In genomic region chr4:155151221-155151788, GRCm38 (mm10) we compare ENCODE assay signal across 8 mouse cellular contexts.
A peak's percentile ranks its signal among the peaks of the same experiment; 100 is the strongest.
DNase-seq lines count a peak whose midpoint lies in the region; ATAC-seq and TF ChIP-seq lines count a peak whose summit lies in the region.

No protein-coding gene starts in this region.

- H3K36me3 ChIP-seq in heart, embryonic 14.5 days (ENCODE audit: control insufficient read depth, insufficient read depth, low read length): peaks cover 27% of the 10 kb centered on the region
- H3K36me3 ChIP-seq in hindbrain, embryonic 13.5 days: peaks cover 20% of the 10 kb centered on the region
- H3K36me3 ChIP-seq in midbrain, embryonic 11.5 days (ENCODE audit: control insufficient read depth, insufficient read depth, low read length): peaks cover 2% of the 10 kb centered on the region; the same call in 1 of the 2 replicates

- DNase-seq in heart, adult 18-20 months: no peak
- no peak for DNase-seq in midbrain, embryonic 11.5 days (ENCODE audit: low spot score, missing footprints)
- no peak for DNase-seq in urinary bladder, postnatal 10 days (ENCODE audit: low spot score)
- no peak for DNase-seq in right cerebral cortex, postnatal 25 days
- no peak for DNase-seq in left cerebral cortex, postnatal 4 days

- peak overlapping the region; percentile 9 to 78 for H3K27ac ChIP-seq in heart, embryonic 14.5 days (replicated peaks in 1 of 2; ENCODE audit: control insufficient read depth in 1 of 2, insufficient read depth in 1 of 2, low read depth in 2 of 2, low read length in 2 of 2)
- peak overlapping the region; percentile 79 for H3K27ac ChIP-seq in bone marrow, adult 2 months (ENCODE audit: control insufficient read depth, insufficient read depth, low read depth, low read length, poor library complexity)
- no peak overlapping the region for H3K27ac ChIP-seq in hindbrain, embryonic 13.5 days
- H3K27ac ChIP-seq in midbrain, embryonic 11.5 days (ENCODE audit: low read depth, low read length): no peak overlapping the region

- H3K9ac ChIP-seq in heart, embryonic 14.5 days (ENCODE audit: low read length): peak overlapping the region; percentile 77
- H3K9ac ChIP-seq in hindbrain, embryonic 13.5 days: peak overlapping the region; percentile 74
- peak overlapping the region; percentile 64 for H3K9ac ChIP-seq in midbrain, embryonic 11.5 days (ENCODE audit: low read length)

- H3K4me2 ChIP-seq in heart, embryonic 14.5 days (ENCODE audit: low read length): peak overlapping the region; percentile 89
- peak overlapping the region; percentile 87 for H3K4me2 ChIP-seq in hindbrain, embryonic 13.5 days
- peak overlapping the region; percentile 85 for H3K4me2 ChIP-seq in midbrain, embryonic 11.5 days

- peaks cover 27 to 32% of the 10 kb centered on the region in 2 experiments for H3K4me1 ChIP-seq in heart, embryonic 14.5 days (ENCODE audit: control insufficient read depth in 2 of 2, insufficient read depth in 2 of 2, low read length in 2 of 2)
- peaks cover 5% of the 10 kb centered on the region for H3K4me1 ChIP-seq in bone marrow, adult 2 months (ENCODE audit: control insufficient read depth, insufficient read depth, low read length)
- peaks cover 33% of the 10 kb centered on the region for H3K4me1 ChIP-seq in hindbrain, embryonic 13.5 days (replicated peaks)
- peaks cover 11% of the 10 kb centered on the region for H3K4me1 ChIP-seq in midbrain, embryonic 11.5 days (ENCODE audit: control insufficient read depth, insufficient read depth, low read length)

- H3K4me3 ChIP-seq in heart, embryonic 14.5 days (ENCODE audit: control insufficient read depth in 1 of 2, insufficient read depth in 1 of 2, low read depth in 1 of 2, low read length in 2 of 2): peak overlapping the region; percentile 42 to 53
- peak overlapping the region; percentile 54 for H3K4me3 ChIP-seq in bone marrow, adult 2 months (replicated peaks; ENCODE audit: control insufficient read depth, low read depth, low read length)
- peak overlapping the region; percentile 41 for H3K4me3 ChIP-seq in hindbrain, embryonic 13.5 days
- peak overlapping the region; percentile 36 for H3K4me3 ChIP-seq in midbrain, embryonic 11.5 days (ENCODE audit: low read depth, low read length)

- no peak for TF ChIP-seq POLR2A in bone marrow, adult 2 months (IDR thresholded peaks at IDR 0.05; ENCODE audit: borderline replicate concordance, control insufficient read depth, low read depth, low read length)

- no peaks in the 10 kb centered on the region for H3K27me3 ChIP-seq in heart, embryonic 14.5 days (ENCODE audit: control insufficient read depth, insufficient read depth, low read length)
- peaks cover 10% of the 10 kb centered on the region for H3K27me3 ChIP-seq in hindbrain, embryonic 13.5 days
- no peaks in the 10 kb centered on the region for H3K27me3 ChIP-seq in midbrain, embryonic 11.5 days (ENCODE audit: control insufficient read depth, insufficient read depth, low read length)

- intact Hi-C loops in left cerebral cortex, postnatal 4 days (cut with DNase I): loop anchor here (5.0 kb wide), 1 partner anchor 66 kb away; no protein-coding TSS in a partner anchor

- ATAC-seq in heart, embryonic 14.5 days (ENCODE audit: insufficient number of reproducible peaks, insufficient read depth, low FRiP score, low read depth): no peak
- peak; percentile 34; the same call in 1 of the 2 replicates for ATAC-seq in hindbrain, embryonic 13.5 days (ENCODE audit: low FRiP score)
- no peak for ATAC-seq in midbrain, embryonic 11.5 days (ENCODE audit: low FRiP score)

- H3K9me3 ChIP-seq in heart, embryonic 14.5 days (ENCODE audit: control insufficient read depth, low read length): no peaks in the 10 kb centered on the region
- no peaks in the 10 kb centered on the region for H3K9me3 ChIP-seq in hindbrain, embryonic 13.5 days
- no peaks in the 10 kb centered on the region for H3K9me3 ChIP-seq in midbrain, embryonic 11.5 days (ENCODE audit: control insufficient read depth, low read length)

- WGBS in heart, embryonic 14.5 days: 38% methylated on average over 12 of the region's 12 CpGs
- 16% methylated on average over 12 of the region's 12 CpGs for WGBS in bone marrow, adult 2 months
- WGBS in hindbrain, embryonic 13.5 days: 49% methylated on average over 12 of the region's 12 CpGs
- 54% methylated on average over 12 of the region's 12 CpGs for WGBS in midbrain, embryonic 11.5 days

- TF ChIP-seq CTCF in bone marrow, adult 2 months (IDR thresholded peaks at IDR 0.05; ENCODE audit: control insufficient read depth, insufficient read depth, low read length): no peak

Comparison
In these comparisons a context has a peak if more than half of its experiments do, and no peak if none do; other contexts are left out.
1. H3K27ac ChIP-seq: peak in heart, embryonic 14.5 days (2 of 2) and bone marrow, adult 2 months (single experiment); none in hindbrain, embryonic 13.5 days (single experiment) and midbrain, embryonic 11.5 days (single experiment).
2. Peak in every context shown above with its lines, with median percentiles within 50 percentile points of each other: H3K4me2 ChIP-seq, H3K4me3 ChIP-seq and H3K9ac ChIP-seq.